Mouse (Mus musculus) right cerebral cortex, adult 18-20 months (tissue): ENCODE measurements around the gene Ccdc155.
"Not testable (repeated sequence)": the region's sequence is repeated elsewhere in the genome, so short reads cannot be mapped to it uniquely, and the experiment has no call there.

Experiments
- DNase-seq: peaks from one replicate; pipeline ENCODE4 v3.0.0; 2022; ENCODE audit warnings: mixed read lengths

Gene Ccdc155

DNA sequence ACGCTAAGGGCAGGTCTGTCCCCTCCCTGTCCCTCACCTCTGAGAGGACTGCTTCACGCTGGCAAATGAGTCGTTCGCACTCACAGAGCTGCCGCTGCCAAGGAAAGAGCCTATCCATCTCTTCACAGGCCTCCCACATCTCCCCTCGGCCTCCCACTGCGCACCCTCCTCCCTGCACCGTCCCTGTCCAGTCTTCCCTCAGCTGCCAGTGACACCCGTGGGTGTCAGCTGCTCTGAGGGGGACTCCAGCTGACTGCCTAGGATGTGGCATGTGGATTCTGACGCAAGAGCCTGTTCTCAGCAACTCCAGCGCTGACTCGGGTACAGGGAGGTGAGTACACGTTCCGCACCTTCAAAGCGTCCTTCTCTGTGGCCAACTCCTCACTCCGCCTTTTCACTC, 15.1 kb downstream of the Ccdc155 start:
- peak; percentile 85 for DNase-seq

DNA sequence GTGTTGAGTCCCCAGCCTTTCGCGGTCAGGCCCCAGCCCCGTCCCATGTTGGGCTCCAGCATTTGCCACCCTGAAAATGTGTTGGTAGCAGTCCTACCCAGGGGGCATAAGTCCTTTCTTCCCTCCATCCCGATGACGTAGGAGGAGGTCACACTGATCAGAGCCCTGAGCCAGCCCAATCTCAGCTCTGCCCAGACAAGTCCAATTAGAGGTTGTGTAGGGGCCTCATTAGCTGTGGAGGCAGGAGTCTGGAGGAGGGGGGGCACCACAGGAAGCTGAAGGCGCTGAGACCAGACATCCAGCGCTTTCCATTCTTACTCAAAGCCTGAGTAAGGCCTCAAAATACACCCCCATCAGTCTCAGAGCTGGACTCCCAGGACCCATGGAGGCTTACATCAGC, 18.8 kb downstream of the Ccdc155 start:
- no peak for DNase-seq

DNA sequence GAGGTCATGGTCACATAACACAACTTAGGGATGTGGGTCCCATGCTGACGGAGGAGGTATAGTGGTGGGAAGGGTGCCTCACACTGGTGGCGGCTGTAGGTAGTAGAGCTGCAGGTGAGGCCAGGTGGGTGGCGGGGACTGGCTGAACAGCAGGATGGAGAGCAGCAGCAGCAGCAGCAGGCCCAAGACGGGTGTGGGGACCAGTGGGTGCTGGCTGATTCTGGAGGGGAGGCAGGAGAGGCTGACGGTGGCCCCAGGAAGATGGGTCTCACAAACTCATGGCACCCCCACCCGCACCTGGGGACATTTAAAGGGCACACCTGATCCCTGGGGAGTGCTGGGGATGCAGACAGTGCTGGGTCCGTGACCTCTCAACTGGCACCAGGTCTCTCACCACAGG, 21.0 kb downstream of the Ccdc155 start:
- no peak for DNase-seq

DNA sequence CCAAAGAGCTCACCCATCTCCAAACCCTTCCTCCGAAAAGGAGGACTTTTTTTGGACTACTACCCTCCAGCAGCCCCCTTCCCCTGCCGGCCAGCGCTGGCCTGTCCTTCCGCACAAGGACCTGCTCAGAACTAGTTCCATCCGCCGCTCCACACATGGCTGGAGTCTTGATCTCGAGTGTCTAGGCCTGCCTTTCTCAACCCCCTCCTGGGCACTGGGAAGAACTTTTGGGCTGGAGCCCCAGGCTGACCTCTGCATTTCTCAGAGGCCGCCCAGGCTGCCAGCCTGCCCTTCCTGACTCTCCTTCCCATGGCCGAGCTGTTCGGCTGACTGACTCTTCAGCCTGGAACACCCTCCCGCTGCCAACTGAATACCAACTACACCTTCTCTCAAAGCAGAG, 22.1 kb downstream of the Ccdc155 start:
- no peak for DNase-seq

DNA sequence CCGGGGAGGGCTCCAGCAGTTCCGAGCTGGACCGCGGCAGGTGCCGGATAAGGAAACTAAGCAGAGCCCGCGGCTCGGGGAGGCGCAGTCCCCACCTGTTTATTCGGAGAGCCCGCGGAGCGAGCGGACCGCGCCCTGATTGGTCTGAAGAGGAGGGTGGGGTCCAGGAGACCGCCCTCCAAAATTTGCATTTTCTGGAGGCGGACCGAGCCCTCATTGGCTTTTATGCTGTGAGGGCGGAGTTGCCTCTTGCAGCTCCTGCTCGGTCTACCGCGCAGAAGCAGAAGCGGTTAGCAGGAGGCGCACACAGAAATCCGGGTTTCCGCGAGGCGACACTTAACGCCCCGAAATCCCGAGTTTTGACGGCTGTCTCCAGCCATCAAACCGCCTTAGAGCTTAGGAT, 22.5 kb downstream of the Ccdc155 start:
- peak; percentile 92 for DNase-seq

DNA sequence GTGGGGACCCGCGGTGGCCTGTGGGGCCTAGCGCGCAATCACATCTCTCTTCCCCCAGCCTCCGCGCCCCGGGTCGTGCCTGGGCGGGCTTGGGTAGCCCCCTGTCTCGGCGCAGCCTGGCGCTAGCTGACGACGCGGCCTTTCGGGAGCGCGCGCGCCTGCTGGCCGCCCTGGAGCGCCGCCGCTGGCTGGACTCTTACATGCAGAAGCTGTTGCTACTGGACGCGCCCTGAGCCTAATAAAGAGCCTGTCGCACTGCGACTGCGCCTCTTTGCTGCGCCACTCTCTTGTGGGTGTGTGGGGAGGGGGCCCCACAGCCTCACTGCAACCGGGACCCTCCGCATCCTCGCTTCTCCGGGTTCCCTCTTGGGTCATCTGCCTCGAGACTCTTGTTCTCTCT, 23.2 kb downstream of the Ccdc155 start:
- DNase-seq, result no peak

DNA sequence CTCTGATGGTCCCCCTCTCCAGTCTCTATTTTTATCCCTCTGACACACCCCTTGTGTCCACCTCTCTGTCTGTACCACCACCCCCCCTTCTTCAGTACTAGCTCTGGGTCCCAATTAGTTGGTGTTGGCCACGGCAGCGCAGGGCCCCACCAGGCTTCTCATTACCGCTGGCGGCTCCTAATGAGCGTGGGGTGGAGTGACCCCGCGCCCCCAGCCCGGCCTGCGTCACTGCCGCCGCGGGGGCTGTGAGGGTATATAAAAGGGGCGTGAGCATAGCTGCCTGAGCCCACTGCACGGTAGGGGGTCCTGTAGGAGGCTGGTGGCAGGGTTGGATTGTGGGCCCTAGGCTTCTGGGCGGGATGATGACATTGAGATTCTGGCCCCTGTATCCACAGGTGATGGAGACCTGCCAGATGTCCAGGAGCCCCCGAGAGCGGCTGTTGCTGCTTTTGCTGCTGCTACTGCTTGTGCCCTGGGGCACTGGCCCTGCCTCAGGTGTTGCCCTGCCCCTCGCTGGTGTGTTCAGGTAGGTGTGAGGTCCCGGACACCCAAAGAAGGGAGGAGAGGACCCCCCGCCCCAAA, 23.7 kb downstream of the Ccdc155 start, which contains the start of gene Pth2:
TSS of gene Pth2 (plus strand) at position 100 of the 582 bp plus-strand sequence.
- DNase-seq, result no peak

DNA sequence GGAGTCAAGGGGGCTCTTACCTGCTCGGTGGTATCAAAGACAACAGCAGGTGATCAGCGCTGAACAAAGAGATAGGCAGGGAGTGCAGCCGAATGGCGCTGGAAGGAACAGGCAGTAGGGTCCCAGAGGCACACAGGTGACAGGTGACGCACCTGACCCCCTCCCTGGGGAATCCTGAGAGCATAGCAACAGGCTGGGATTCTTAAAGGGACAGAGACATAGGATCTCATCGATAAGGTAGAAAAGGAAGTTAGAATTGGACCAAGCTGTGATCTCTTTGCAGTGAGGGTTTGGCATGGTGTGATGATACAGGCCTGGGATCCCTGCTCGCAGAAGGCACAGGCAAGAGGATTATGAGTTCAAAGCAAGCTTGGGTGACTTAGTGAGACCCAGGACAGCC, 25.2 kb downstream of the Ccdc155 start, which contains the start of gene Gfy:
TSS of gene Gfy (minus strand) at position 101 of the 400 bp plus-strand sequence.
- DNase-seq, result no peak

DNA sequence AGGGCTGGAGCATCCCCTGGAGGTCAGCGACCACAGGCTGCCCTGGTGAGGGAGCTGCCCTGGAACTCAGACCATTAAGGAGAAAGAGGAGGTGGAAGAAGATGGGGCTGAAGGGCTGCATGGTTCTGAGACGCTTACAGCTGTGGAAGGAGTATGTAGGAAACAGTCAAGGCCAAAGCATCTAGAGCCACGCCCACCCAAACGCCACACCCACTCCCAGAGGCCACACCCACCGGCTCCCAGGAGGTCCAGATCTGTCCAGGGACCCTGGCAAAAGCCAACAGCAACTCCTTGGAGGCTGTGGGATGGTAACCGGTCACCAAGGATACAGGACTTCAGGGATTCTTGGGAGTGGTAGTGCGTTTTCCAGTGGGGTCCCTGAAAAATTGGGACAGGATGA, 26.1 kb downstream of the Ccdc155 start:
- DNase-seq, result no peak

DNA sequence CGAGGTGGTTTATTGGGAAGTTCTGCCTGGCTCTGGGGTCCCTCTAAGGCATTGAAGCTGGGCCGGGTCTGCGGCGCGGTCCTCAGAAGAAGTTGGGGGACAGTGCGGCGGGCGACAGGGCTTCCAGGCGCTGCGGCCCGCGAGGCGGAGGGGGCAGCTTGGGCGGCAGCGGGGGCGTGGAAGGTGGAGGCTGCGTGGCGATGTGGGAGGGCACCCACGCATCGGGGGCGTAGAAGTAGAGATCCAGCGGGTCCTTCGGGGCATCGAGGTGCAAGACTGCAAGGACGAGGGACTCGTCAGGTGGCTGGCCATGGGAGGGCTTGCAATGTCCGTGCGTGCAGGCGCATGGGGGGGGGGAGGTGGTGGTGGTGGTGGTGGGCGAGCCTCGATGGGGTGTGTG, 28.3 kb downstream of the Ccdc155 start:
- no peak for DNase-seq

DNA sequence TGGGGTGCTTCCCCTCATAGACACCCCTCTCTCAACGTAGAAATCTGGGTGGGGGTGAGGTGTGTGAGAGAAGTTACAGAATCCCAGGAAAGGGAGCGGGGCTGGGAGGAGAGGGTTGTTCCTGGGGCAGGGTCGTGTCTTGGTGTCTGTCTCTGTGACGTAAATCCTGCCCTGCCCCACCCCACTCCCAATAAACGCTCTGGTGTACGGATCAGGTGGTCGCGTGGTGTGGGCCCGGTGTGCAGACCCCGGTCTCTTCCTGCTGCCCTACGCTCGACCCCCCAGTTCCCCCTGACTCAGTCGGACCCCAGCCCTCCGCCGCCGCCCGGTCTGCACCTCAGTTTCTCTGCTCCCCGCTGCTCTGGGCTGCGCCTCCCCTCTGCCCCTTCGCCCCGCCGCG, 28.8 kb downstream of the Ccdc155 start:
- no peak for DNase-seq

DNA sequence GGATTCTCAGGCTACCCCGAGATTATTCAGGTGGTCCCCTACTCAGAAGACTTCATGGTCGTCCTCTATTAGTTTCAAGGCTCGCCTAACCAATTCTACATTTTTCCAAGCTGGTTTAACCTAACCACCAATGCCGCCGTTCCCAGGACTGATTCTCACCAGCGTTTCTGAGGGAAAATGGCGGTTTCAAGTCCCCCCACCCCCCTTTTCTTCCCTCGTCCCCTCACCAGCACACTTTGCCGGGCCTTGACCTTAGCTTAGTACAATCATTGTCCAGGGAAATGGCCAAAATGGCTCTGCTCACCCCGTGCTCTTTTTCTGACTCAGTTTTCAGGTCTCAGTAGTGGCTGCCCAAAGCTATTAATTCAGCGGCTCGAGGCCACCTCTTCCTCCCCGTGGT, 29.3 kb downstream of the Ccdc155 start:
- DNase-seq, result no peak

DNA sequence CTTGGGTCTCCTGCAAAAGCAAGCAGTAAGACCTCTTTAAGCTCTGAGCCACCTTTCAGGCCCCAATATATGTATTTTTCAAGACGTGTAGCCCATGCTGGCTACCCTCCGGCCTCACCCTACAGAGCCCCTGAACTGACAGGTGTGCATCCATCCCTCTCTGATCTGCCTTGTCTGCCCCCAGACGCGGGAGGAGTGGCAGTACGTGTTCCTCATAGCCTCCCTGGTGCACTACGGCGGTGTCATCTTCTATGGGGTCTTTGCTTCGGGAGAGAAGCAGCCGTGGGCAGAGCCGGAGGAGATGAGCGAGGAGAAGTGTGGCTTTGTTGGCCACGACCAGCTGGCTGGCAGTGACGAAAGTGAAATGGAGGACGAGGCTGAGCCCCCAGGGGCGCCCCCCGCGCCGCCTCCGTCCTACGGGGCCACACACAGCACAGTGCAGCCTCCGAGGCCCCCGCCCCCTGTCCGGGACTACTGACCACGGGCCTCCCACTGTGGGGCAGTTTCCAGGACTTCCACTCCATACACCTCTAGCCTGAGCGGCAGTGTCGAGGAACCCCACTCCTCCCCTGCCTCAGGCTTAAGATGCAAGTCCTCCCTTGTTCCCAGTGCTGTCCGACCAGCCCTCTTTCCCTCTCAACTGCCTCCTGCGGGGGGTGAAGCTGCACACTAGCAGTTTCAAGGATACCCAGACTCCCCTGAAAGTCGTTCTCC, 30.0 kb downstream of the Ccdc155 start:
- no peak for DNase-seq

DNA sequence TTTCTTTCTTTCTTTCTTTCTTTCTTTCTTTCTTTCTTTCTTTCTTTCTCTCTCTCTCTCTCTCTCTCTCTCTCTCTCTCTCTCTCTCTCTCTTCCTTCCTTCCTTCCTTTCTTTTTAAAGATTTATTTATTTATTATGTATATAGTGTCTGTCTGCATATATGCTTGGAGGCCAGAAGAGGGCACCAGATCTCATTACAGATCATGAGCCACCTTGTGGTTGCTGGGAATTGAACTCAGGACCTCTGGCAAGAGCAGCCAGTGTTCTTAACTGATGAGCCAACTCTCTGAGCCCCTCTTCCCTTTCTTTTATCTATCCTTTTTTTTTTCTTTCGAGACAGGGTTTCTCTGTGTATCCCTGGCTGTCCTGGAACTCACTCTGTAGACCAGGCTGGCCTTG, 30.9 kb downstream of the Ccdc155 start:
- not testable (repeated sequence) for DNase-seq

DNA sequence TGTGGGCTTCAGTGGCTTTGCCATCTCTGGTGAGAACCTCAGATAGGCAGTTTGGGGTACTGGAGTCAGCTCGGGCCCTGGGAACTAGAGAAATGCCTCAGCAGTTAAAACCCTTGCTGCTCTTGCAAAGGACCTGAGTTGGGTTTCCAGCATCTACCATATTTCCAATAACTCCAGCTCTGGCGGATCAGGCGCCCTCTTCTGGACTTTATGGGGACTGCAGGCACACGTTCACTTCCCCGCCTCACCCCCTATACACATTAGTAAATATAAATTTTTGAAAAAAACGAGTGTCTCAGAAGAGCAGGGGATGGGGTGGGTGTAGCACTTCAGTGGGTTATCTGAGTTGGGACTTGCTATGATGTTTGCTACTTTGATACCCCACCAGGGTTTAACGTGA, 31.7 kb downstream of the Ccdc155 start:
- DNase-seq, result no peak

DNA sequence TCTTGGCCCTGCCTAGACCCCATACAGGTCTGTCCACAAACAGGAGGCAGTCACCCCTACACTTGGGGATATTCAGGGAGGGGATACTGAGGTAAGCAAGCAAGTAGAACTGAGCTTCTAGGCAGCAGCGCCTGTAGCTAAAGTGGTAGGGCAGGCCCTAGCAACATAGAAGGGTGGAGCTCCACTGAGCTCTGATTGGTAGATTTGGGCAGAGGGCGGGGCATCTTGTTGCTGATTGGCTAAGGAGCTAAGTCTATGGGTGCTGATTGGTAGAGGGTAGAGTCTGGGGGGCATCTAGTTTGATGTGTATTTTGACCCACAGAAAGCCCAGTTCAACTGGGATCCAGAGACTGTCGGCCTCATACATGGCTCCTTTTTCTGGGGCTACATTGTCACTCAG, 35.2 kb downstream of the Ccdc155 start:
- peak; percentile 65 for DNase-seq

DNA sequence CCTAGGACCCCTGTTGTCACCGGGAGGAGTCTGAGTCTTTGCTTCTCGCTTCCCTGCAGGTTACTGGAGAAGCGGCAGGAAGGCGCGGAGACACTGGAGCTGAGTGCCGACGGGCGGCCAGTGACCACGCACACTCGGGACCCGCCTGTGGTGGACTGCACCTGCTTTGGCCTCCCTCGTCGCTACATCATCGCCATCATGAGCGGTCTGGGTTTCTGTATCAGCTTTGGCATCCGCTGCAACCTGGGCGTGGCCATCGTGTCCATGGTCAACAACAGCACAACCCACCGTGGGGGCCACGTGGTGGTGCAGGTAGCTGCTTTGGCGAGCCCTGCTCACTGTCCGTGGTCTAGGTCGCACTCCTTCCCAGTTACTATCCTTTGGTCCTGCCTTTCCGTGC, 36.0 kb downstream of the Ccdc155 start:
- DNase-seq, result no peak

DNA sequence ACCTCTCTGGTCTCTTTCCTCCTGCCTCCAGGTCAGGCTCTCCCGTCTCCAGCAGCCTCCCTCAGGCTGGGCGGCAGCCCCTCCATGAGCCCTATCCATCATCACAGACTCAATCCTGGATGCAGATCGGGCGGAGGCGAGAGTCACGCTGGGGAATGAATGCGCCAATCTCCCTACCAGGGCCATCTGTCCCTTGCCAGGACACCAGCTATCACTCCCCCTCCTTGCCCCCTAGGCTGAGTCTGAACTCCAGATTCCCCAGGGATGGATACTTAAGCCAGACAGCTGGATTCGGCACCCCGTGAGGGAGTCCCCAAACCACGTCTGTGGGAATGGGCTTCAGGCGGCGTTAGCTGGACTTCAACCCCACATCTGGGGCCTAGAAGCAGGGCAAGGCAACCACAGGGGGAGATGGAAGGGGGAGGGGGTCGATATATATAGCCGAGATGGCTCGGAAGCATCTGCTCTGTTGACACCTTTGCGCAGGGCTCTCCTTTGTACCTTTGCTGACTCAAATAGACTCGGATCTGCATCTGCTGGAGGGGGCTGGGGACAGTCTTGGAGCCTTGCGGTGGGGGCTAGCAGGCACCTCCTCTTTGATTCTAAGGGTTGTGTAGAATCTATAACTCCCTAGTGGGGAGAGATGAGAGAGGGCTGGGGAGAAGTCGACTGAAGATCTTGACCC, 36.8 kb downstream of the Ccdc155 start:
- peak; percentile 73 for DNase-seq

DNA sequence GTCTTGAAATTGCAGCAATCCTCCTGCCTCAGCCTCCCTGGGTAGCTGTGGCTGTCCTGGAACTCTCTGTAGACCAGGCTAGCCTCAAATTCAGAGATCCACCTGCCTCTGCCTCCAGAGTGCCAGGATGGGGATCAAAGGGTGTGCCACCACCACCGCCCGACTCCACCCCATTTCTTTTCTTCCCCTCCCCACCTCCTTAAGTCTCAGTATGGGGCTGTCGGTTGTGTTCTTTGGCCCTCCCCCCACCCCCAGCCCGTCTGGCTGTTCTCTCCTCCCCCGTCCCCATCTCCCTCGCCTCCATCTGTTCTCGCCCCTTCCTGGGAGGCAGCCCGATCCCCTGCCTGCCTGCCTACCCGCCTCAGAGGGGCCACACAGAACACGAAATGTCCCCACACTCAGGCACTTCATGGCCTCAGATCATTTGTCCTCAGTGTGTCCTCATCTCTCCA, 37.7 kb downstream of the Ccdc155 start:
- DNase-seq, result peak; percentile 73

DNA sequence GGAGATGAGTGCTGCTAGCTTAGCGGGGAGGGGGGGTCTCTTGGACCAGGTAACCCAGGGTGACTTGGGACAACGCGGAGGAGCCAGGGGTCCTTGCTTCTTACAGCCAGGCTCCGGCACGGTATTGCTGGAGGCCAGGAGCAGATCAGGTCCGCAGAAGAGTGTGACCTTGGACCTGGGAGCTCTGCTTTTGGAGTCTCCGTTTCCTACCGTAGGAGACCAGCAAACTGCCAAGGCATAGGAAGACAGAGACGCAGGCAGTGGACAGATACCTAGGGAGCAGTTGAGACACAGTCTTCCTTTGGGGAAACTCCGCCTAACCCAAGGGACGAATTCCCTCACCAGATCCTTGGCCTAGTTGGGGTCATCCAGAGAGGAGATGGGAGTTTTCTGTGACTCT, 39.0 kb downstream of the Ccdc155 start:
- DNase-seq, result no peak

DNA sequence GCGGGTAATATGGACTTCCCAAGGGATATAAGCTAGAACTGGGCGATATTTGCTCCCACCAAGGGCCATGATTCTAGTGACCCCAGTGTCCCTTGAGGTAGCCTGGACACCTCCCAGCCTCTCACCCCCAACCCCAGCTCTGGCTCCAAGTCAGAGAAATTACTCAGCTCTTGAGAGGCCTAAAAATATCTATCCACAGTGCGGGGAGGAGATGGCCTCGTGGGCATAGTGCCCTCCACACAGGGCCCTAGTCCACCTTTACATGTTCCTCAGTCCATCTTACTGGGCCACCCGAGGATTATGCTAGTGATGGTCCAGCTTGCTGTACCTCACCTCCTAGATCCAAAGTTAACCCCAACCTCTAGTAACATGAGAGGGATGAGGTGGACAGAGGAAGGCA, 39.9 kb downstream of the Ccdc155 start:
- peak; percentile 32 for DNase-seq

DNA sequence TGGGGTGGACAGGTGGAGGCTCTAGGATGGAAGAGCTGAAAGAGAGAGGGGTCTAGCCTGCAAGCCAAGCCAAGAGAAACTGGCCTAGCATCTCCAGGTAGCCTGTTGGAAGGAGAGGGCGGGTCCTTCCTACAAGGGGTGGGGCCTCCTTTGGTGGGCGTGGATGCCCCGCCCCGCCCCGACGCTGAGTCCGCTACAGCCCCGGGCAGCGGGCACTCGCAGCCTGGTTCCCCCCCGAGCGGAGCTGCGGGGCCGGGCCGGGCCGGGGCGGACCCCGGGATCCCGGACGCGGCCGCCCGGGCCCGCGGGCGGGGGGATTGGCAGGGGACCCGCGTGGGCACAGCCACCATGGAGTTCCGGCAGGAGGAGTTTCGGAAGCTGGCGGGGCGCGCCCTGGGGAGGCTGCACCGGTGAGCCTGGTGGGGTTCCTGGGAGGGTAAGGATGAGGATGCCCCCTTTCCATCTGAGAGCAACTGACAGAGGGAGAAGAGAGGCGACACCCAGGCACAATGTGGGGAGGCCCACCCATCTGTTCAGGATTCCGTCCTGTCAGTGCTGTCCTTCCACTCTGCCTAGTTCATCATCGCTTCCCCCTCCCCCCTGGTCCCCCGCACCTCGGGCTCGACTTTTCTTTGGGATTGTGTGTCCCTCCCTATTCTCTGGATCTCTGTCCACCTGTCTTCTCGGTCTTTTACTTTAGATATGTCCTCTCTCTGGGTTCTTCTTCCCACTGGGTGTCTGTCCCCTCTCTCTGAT, 40.8 kb downstream of the Ccdc155 start, which contains the start of gene Slc17a7:
TSS of gene Slc17a7 (plus strand) at position 215 of the 756 bp plus-strand sequence.
- peak; percentile 67 for DNase-seq

DNA sequence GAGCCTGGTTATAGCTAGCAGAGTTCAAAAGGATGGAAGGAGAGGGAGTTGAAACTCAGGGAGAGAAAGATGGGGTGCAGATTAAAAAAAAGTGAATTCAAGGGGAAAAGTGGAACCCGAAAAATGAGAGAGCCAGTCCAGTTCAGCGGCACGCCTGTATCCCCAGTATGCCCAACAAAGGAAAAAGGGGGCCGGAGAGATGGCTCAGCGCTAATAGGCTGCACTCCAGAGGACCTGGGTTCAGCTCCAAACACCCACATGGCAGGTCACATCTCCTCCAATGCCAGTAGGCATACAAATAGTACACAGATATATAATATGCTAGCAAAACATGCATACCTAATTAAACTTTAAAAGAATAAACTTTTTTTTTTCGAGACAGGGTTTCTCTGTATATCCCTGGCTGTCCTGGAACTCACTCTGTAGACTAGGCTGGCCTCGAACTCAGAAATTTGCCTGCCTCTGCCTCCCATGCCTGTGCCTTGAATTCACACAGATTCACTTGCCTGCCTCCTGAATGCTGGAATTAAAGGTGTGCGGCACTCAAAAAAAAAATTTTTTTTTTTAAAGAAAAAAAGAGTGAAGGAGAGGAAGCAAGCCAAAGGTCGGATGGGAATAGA, 41.6 kb downstream of the Ccdc155 start:
- no peak for DNase-seq
